Comparison of ENCODE assay signal across 8 mouse cellular contexts in genomic region chr9:57644442-57644943, GRCm38 (mm10). TPM values are rescaled to one million over a fixed set of nuclear protein-coding genes. Genes with fewer than 3 reads are reported as not detected.
DNase-seq lines count a peak whose midpoint lies in the region; ATAC-seq and TF ChIP-seq lines count a peak whose summit lies in the region.

No protein-coding gene starts in this region.

- peaks cover 8% of the 10 kb centered on the region; the same call in 1 of the 2 replicates for H3K36me3 ChIP-seq in embryonic facial prominence, embryonic 12.5 days
- no peaks in the 10 kb centered on the region for H3K36me3 ChIP-seq in limb, embryonic 11.5 days (ENCODE audit: control insufficient read depth, insufficient read depth, low read length)

- peak overlapping the region; percentile 97 for H3K4me2 ChIP-seq in embryonic facial prominence, embryonic 12.5 days (replicated peaks)
- peak overlapping the region; percentile 95 for H3K4me2 ChIP-seq in limb, embryonic 11.5 days (ENCODE audit: low read depth, severe bottlenecking)

- under 1% methylated on average over 18 of the region's 18 CpGs for WGBS in embryonic facial prominence, embryonic 12.5 days
- WGBS in limb, embryonic 11.5 days: under 1% methylated on average over 18 of the region's 18 CpGs
- under 1% methylated on average over 18 of the region's 18 CpGs for WGBS in olfactory bulb, adult 2 months

- H3K27ac ChIP-seq in embryonic facial prominence, embryonic 12.5 days: peak overlapping the region; percentile 97
- peak overlapping the region; percentile 81 for H3K27ac ChIP-seq in limb, embryonic 11.5 days (replicated peaks; ENCODE audit: low read depth, low read length)
- H3K27ac ChIP-seq in olfactory bulb, adult 2 months (ENCODE audit: insufficient read depth, low read depth, low read length): peak overlapping the region; percentile 48

- no peak for TF ChIP-seq POLR2A in olfactory bulb, adult 2 months (IDR thresholded peaks at IDR 0.05; ENCODE audit: insufficient read depth, low read depth, low read length)

- TF ChIP-seq CTCF in olfactory bulb, adult 2 months (IDR thresholded peaks at IDR 0.05; ENCODE audit: insufficient read depth, low read depth, low read length): no peak

- peak; percentile 3; the same call in 1 of the 2 replicates for ATAC-seq in embryonic facial prominence, embryonic 12.5 days (ENCODE audit: insufficient number of reproducible peaks, insufficient read depth, low FRiP score, low TSS enrichment)
- ATAC-seq in limb, embryonic 11.5 days (ENCODE audit: insufficient number of reproducible peaks, low FRiP score, low TSS enrichment, low read depth): peak; percentile 20; the same call in 1 of the 2 replicates

- peak overlapping the region; percentile 99 for H3K4me3 ChIP-seq in embryonic facial prominence, embryonic 12.5 days
- H3K4me3 ChIP-seq in limb, embryonic 11.5 days (ENCODE audit: low read depth, low read length): peak overlapping the region; percentile 97
- H3K4me3 ChIP-seq in olfactory bulb, adult 2 months (ENCODE audit: insufficient read depth, low read depth, low read length): peak overlapping the region; percentile 90

- intact Hi-C loops in heart, postnatal 25 days (cut with DNase I): loop anchor here (5.0 kb wide), 1 partner anchor 122 kb away; the partner anchor contains the start of gene Cox5a

- peak overlapping the region; percentile 100 for H3K9ac ChIP-seq in embryonic facial prominence, embryonic 12.5 days
- peak overlapping the region; percentile 97 for H3K9ac ChIP-seq in limb, embryonic 11.5 days (ENCODE audit: low read length)

- H3K9me3 ChIP-seq in embryonic facial prominence, embryonic 12.5 days: no peaks in the 10 kb centered on the region
- H3K9me3 ChIP-seq in limb, embryonic 11.5 days (ENCODE audit: control insufficient read depth, low read length): no peaks in the 10 kb centered on the region

- peaks cover 49% of the 10 kb centered on the region for H3K4me1 ChIP-seq in embryonic facial prominence, embryonic 12.5 days
- H3K4me1 ChIP-seq in limb, embryonic 11.5 days (ENCODE audit: control insufficient read depth, insufficient read depth, low read length): peaks cover 39% of the 10 kb centered on the region
- peaks cover 45% of the 10 kb centered on the region for H3K4me1 ChIP-seq in olfactory bulb, adult 2 months (ENCODE audit: control insufficient read depth, insufficient read depth, low read length)

- peak; percentile 94 for DNase-seq in heart, adult 11 months
- no peak for DNase-seq in heart, postnatal 25 days (ENCODE audit: low spot score)
- peak; percentile 53 for DNase-seq in A20 (ENCODE audit: low read depth, low spot score)
- no peak for DNase-seq in limb, embryonic 11.5 days (ENCODE audit: low spot score)
- DNase-seq in T-cell, adult 2 months (ENCODE audit: low spot score): no peak
- no peak for DNase-seq in cerebellum, adult 9-11 months

- no peaks in the 10 kb centered on the region for H3K27me3 ChIP-seq in embryonic facial prominence, embryonic 12.5 days
- H3K27me3 ChIP-seq in limb, embryonic 11.5 days (ENCODE audit: control insufficient read depth, insufficient read depth, low read length): no peaks in the 10 kb centered on the region

RNA-seq across cellular contexts. Expression of gene Csk, which starts 8.9 kb away (rescaled TPM):
- 10 to 100 TPM; 23.5 to 27.4 TPM for total RNA-seq in heart, postnatal 25 days (2021)
- polyA plus RNA-seq in embryonic facial prominence, embryonic 12.5 days (2016; fragmentation: Nextera tagmentation; extraction: Ambion mirVana): 38.0 and 41.1 TPM in 2 replicates
- polyA plus RNA-seq in limb, embryonic 11.5 days (2014; fragmentation: Nextera tagmentation; extraction: Ambion mirVana): 33.7 and 34.6 TPM in 2 replicates
- polyA plus RNA-seq in olfactory bulb, adult 2 months (2012; ENCODE audit: insufficient read depth, insufficient read length, low replicate concordance, missing spikeins): not detected in 2 replicates

RNA-seq across cellular contexts. Expression of gene Lman1l, which starts 23.9 kb away (rescaled TPM):
- not detected for total RNA-seq in heart, postnatal 25 days (2021)
- not detected in 2 replicates for polyA plus RNA-seq in embryonic facial prominence, embryonic 12.5 days (2016; fragmentation: Nextera tagmentation; extraction: Ambion mirVana)
- not detected in 2 replicates for polyA plus RNA-seq in limb, embryonic 11.5 days (2014; fragmentation: Nextera tagmentation; extraction: Ambion mirVana)
- not detected in 2 replicates for polyA plus RNA-seq in olfactory bulb, adult 2 months (2012; ENCODE audit: insufficient read depth, insufficient read length, low replicate concordance, missing spikeins)

RNA-seq across cellular contexts. Expression of gene Cplx3, which starts 38.4 kb away (rescaled TPM):
- not detected for total RNA-seq in heart, postnatal 25 days (2021)
- 0.10 and 0.75 TPM in 2 replicates for polyA plus RNA-seq in embryonic facial prominence, embryonic 12.5 days (2016; fragmentation: Nextera tagmentation; extraction: Ambion mirVana)
- polyA plus RNA-seq in limb, embryonic 11.5 days (2014; fragmentation: Nextera tagmentation; extraction: Ambion mirVana): not detected in 2 replicates
- polyA plus RNA-seq in olfactory bulb, adult 2 months (2012; ENCODE audit: insufficient read depth, insufficient read length, low replicate concordance, missing spikeins): not detected in 2 replicates

RNA-seq across cellular contexts. Expression of gene Cyp1a2, which starts 39.0 kb away (rescaled TPM):
- total RNA-seq in heart, postnatal 25 days (2021): not detected
- not detected in 2 replicates for polyA plus RNA-seq in embryonic facial prominence, embryonic 12.5 days (2016; fragmentation: Nextera tagmentation; extraction: Ambion mirVana)
- not detected in 2 replicates for polyA plus RNA-seq in limb, embryonic 11.5 days (2014; fragmentation: Nextera tagmentation; extraction: Ambion mirVana)
- polyA plus RNA-seq in olfactory bulb, adult 2 months (2012; ENCODE audit: insufficient read depth, insufficient read length, low replicate concordance, missing spikeins): not detected in 2 replicates

RNA-seq across cellular contexts. Expression of gene Cyp1a1, which starts 43.2 kb away (rescaled TPM):
- under 1 TPM in 1 of 2 experiments, not detected in 1; 0.08 TPM for total RNA-seq in heart, postnatal 25 days (2021)
- polyA plus RNA-seq in embryonic facial prominence, embryonic 12.5 days (2016; fragmentation: Nextera tagmentation; extraction: Ambion mirVana): not detected in 2 replicates
- not detected in 2 replicates for polyA plus RNA-seq in limb, embryonic 11.5 days (2014; fragmentation: Nextera tagmentation; extraction: Ambion mirVana)
- not detected in 2 replicates for polyA plus RNA-seq in olfactory bulb, adult 2 months (2012; ENCODE audit: insufficient read depth, insufficient read length, low replicate concordance, missing spikeins)

Comparison
In these comparisons a context has a peak if more than half of its experiments do, and no peak if none do; other contexts are left out.
1. DNase-seq: peak in heart, adult 11 months (single experiment) and A20 (single experiment); none in heart, postnatal 25 days (single experiment), limb, embryonic 11.5 days (single experiment), T-cell, adult 2 months (single experiment) and cerebellum, adult 9-11 months (single experiment).
2. Peak in every context shown above with its lines, with median percentiles within 50 percentile points of each other: H3K27ac ChIP-seq and H3K4me3 ChIP-seq.